Mouse (Mus musculus) embryo, embryonic 10 days (tissue): Measurements from ENCODE around the gene Hdac9.

Experiments used
- DNase-seq: peaks from one replicate; pipeline ENCODE4 v3.0.0-alpha.2; 2015; ENCODE audit warnings: low spot score

The Hdac9 gene

DNA sequence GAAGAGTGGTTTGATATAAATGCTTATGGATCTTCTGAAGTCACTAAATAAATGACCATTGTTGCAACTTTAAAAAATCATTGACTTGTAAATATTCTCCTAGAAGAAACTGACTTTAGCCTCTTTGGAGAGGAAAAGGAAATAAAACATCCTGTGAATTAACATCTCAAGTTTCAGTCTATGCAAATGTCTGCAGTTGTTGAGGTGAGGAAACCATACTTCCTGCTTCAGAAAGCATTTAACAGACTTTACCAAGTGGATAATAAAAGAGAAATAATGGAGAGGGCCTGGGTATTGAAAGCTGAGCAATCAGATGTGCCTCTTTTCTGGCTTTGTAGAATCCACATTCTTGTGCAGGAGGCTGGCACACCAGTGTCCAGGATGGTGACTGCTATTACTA is 110.4 kb downstream of the Hdac9 start:
- DNase-seq = no peak

DNA sequence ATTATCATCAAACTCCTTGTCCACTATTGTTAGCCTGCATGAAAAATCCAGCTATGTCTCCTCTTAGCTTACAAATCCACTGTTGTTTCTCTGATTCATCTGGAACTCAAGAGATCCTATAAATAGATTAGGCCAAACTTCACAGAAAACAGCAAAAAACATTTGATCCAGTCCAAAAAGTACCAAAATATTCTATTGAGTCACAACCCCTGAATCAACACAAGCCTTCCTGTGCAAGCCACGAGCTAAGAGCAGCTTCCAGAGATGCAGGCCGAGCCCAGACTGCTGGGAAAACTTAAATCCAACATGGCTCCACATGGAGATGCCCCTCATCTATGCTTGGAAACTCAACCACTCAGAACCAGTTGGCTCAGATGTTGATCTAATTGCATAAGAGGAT is 113.2 kb downstream of the Hdac9 start:
- DNase-seq = no peak

GRCm38 (mm10) chr12:34802308-34802707 is 114.6 kb downstream of the Hdac9 start:
- DNase-seq = no peak

- no peak for DNase-seq
Observed at GRCm38 (mm10) chr12:34801752-34802151, 115.1 kb downstream of the Hdac9 start.

GRCm38 (mm10) chr12:34797389-34797788 is 119.5 kb downstream of the Hdac9 start:
- DNase-seq = no peak

GRCm38 (mm10) chr12:34795487-34795886 is 121.4 kb downstream of the Hdac9 start:
- DNase-seq = no peak

DNA sequence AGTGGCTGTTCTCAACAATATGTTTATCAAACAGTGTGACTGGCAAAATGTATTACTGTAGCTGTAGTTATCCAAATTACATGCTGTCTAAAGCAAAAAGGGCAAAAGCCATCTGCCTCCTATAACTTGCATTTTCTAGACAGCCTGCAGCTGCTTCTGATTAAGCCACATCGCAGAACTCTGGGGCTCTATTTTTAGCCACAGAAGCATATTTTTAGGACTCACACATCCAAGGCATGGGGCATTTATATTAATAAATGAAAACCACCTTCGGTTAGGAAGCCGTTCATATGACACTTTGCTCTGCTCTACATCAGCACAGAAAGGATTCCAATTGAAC is 124.8 kb downstream of the Hdac9 start:
- peak; percentile 23 for DNase-seq

DNA sequence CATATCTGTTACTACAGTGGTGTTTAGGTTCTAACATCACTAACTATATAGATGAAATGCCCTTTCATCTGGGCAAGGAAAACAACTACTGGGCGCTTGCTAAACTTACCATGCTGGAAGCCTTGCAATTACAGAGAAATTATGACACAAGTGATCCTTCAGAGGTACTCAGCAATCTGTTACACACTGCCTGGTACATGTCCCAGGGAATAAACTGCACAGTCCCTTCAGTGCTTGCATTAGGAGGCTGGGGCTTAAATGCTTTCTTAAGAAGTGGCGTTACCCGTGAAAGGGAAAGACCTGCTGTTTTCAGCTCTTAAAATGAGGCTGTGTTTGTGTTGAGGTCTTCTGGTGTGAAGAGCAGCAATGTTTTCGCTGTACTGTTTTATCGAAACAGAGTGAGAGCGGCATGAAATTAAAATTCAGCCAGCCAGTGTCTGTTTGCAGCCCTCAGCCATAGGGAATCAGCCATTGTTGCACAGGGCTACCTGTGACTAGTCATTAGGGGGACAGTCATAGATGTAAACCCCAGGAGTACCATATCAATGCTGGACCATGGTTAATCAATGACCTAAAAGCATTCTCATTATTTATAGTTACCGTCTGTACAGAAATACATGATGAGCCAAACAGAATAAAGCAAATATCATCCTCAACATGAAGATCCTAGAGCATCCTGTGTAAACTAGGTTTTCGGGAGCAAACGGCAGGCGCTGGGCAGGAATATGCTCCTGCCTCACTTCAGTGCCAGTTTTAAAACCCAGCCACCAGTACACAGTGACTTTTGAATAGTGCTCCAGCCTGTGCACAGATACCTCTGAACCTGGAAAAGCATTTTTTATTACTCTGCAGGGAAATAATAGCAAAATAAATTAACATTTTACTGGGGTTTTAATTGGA is 125.4 kb downstream of the Hdac9 start:
- no peak for DNase-seq

GRCm38 (mm10) chr12:34789031-34789982 is 127.6 kb downstream of the Hdac9 start:
- no peak for DNase-seq

DNA sequence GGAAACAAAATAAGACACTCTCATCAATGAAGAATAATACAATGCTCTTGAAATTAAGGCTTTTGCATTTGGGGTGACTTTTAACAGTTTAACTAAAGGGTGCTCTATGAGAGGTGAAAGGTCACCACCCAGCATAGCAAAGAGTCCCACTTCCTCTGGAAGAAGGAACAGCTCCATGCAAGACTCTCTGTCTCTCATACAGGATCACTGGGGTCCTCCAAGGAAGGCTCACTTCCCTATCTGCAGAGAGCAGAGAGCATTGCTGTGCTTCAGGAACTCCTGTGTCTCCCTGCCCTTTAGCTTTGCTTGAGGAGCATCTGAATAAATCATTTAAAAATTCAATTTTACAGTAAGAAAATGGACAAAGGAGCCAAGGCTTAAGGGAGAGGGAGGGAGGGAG is 129.5 kb downstream of the Hdac9 start:
- no peak for DNase-seq

GRCm38 (mm10) chr12:34783574-34783973 is 133.3 kb downstream of the Hdac9 start:
- no peak for DNase-seq

- DNase-seq = no peak
Observed at GRCm38 (mm10) chr12:34779368-34779957, 137.4 kb downstream of the Hdac9 start.

DNA sequence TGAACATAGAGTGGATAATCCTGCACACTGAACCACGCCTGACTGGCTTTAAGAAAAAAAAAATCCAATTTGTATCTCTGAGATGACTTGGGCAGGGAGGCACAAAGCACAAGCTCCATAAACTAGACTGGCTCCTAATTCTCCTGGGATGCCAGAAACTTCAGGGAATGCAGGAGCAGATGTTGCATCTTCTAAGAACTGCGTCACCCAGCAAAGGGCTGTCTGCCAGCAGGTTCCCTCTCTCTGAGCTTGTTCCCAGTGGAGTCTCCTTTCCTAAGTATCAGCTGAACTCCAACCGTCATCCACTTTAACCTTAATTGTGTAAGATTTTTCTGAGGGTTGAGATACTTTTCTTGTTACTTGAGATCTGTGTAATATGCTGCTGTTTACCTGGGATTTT is 140.7 kb downstream of the Hdac9 start:
- no peak for DNase-seq

DNA sequence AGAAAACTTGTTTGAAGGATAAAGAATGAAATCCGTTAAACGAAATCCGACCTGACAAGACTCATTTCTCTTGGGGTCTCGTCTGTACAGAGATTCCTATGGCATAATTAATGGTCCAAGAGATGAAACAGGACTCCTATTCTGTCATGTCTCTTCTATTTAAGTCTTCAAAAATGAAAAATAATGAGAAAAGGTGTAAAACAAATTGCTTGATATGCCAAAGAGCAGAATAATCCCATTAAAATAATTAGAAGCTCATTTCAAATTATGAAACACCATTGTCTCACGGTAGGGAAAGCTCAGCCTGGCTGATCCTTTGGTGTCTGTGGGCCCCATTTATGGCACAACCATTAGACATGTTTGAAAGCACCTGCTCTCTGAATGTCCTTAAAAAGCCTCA is 142.8 kb downstream of the Hdac9 start:
- no peak for DNase-seq

DNA sequence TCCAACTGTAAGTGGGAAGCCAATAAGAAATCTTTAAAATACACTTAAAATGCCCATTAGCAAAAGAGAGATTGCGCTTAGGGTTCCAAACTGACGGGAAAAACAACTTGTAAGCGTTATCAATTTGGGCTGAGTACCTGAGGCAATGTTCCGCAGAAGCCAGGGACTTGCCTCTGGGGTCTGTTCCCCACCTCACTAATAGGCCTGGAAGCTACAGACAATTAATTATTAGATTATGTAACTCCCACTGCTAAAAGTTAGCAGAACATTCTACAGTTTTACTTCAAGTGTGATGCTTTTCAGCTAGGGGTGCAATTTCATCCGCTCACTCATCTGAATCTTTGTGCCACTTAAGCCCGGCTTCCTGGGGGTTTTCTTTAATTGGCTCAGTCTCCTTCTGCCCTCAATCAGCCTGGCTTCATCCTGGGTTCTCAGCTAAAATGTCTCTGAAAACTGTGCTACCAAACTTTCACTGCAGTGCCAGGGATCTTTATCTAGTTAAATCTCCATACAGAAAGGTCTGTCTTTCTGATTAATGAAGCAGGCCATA is 149.6 kb downstream of the Hdac9 start:
- no peak for DNase-seq

GRCm38 (mm10) chr12:34747266-34747665 is 169.6 kb downstream of the Hdac9 start:
- no peak for DNase-seq

DNA sequence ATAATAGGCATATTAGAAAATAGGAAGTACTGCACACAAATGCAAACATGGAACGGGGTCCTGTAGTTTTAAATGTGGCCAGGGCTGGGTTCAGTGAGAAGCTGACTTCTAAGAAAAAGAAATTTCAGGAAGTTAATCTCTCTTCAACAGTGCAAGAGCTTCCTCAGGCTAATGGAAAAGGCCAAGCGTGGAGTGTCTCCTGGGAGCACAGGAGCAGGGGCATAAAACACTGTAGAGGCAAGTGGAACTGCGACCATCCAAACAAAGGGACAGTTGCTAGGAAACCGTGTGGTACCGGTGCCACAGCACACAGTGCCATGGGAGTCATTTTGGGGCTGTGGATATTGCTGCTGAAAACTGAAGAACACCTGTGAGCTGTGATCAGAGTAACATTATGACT is 191.7 kb downstream of the Hdac9 start:
- no peak for DNase-seq

DNA sequence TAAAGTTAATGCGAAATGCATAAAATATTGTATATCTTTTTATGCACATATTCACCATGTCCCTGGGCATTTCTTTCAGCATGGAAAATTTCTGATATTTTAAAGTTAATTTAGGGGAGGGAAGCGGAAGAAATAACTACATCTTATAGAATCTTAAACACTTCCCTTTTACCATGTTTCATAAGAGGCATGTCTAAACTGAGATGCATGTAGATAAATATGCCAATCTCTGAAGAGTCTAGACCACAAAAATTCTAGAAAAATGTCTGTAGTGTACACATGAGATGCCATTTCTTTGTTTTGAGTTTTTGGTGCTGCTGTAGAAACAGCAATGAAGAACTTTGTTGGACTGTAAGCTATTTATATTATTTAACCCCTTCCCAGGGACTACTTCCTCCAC is 192.6 kb downstream of the Hdac9 start:
- DNase-seq = no peak

- no peak for DNase-seq
Observed at GRCm38 (mm10) chr12:34722831-34723490, 193.9 kb downstream of the Hdac9 start.

DNA sequence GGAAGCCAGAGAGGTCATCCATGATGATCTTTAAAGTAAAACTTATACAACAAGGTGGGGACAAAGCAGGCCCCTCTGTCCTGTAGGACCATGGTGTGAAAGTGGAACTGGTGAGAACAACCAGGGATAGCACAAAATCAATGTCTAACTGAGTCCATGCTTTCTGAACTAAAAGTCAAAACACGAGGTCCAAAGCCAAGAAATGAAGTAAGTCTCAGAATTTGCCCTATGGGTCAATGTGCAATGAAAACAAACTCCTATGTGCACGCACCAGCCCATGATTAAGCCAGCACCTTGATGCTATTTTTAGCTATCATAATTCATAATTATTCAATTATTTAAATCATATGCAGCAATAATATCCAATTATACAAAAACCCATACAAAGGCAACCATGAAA is 196.0 kb downstream of the Hdac9 start:
- no peak for DNase-seq

DNA sequence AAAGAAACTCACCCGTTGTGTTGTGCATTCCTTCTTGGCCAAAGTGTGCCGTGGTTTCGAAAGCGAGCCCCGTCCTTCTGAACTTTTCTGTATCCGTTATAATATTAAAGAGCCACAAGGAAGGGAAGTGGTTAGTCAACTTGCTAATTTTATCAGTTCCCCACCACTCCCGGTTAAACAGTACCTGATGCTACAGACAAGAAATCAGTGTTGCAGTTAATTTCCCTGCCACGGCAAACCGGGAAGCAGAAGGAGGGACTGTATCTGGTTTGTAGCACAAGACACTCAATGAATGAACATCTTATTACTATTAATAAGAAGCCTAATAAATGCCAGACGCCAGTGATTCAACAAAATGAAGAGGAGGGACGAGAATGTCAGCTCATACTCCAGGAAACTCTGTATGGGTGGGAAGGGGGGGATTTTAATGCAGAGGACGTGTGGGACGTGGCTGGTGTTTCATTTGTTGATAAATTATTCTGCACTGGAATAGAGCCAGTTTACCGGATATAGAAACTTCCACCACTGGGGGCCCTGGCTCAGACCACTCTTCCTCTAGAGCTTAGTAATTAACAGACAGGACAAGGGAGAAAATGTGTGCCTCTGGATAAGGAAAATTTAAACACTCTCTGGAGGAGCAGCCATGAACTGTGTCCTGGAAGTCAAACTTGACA is 202.5 kb downstream of the Hdac9 start:
- DNase-seq = no peak
